Mouse (Mus musculus) adrenal gland, postnatal 10 days (tissue): Measurements from ENCODE around the gene Myh3. TPM values are rescaled to one million over a fixed set of nuclear protein-coding genes. Genes with fewer than 3 reads are reported as not detected.

Experiments used
- DNase-seq: peaks from one replicate; pipeline ENCODE4 v3.0.0; 2021; ENCODE audit warnings: mixed read lengths
- long read RNA-seq, 2 experiments: library from polyadenylated mRNA; stranded (forward); transcript quantifications; one replicate each; pipeline ENCODE4 v2.0.0; 2021
- total RNA-seq, 2 experiments: library from RNA; stranded (reverse); gene quantifications; 2 replicates each; pipeline ENCODE4 v1.2.3; 2021

Myh3 gene
- total RNA-seq: 1 to 10 TPM; 2.6 to 3.5 TPM
- long read RNA-seq, experiment 1, full-length matches to known transcripts: 2 of 5 reads
- long read RNA-seq, experiment 1, partial matches to known transcripts: 3 of 5 reads
- long read RNA-seq, experiment 1, other reads (novel, unspliced or antisense): 0 of 5 reads
- long read RNA-seq, experiment 2, partial matches to known transcripts: 0 of 1 reads
- long read RNA-seq, experiment 2, other reads (novel, unspliced or antisense): 1 of 1 reads

DNA sequence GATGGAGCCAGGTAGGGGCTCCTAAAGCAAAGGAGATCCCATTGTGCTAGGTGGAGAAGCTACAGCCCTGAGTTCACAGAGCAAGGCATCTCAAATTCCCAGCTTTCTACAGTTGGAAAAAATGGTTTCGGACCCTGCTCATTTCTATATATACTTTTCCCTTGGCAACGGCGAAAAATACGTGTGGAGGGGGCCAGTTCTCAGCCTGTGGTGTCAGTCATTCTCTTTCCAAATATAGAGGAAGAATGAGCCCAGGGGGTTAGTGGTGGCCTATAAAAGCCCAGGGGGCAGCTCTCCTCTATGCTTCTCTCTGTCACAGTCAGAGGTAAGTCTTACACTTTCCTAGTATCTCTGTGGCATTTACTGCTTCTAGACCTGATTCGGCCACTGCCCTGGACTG lies at the start of gene Myh3:
TSS of gene Myh3 (plus strand) at position 301 of the 400 bp plus-strand sequence.
- no peak for DNase-seq

DNA sequence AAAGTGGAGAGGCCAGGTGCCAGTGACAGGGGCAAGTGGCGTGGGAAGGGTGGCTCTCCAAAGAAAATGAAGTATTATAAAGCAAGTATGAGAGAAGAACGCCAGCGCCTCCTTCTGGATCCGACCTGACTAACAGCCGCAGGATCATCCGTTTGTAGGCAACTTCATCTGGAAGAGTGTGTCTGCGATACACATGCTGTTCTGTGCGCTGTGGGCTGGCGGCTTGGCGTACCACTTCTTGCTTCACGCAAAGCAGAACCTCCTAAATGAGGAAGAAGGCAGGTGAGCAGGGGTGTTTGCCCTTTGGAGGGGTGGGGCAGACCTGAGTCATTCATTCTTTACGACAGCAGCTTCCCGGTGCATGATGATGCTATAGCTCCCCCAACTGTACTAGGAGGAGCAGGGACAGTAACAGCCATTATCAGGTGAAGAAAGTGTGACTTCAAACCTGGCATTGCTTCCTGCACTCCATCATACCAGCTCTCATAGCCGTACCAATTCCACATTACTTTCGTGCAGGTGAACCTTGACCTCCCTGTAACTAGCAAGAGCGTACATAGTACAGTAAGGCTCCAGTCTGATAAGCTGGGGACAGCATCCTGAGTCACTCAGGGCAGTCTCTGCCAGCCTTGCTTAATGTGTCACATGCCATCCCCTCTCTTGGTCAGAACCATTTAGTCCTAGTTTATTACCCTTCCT lies 47.0 kb upstream of the Myh3 start:
- DNase-seq: no peak

DNA sequence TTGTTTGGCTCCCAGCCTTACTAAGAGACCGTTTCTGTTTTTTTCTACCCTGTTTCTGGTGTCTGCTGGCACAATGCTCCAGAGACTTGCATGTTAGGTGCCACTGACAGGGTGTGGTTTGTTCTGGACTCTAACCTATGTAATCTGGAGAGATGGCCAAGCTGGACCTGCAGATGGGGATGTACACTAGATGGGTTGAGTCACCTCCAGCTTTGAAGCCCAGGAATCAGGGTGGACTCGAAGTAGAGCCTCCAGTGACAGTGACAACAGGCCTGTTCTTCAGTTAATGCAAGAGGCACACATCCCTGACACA lies 46.5 kb upstream of the Myh3 start:
- no peak for DNase-seq

DNA sequence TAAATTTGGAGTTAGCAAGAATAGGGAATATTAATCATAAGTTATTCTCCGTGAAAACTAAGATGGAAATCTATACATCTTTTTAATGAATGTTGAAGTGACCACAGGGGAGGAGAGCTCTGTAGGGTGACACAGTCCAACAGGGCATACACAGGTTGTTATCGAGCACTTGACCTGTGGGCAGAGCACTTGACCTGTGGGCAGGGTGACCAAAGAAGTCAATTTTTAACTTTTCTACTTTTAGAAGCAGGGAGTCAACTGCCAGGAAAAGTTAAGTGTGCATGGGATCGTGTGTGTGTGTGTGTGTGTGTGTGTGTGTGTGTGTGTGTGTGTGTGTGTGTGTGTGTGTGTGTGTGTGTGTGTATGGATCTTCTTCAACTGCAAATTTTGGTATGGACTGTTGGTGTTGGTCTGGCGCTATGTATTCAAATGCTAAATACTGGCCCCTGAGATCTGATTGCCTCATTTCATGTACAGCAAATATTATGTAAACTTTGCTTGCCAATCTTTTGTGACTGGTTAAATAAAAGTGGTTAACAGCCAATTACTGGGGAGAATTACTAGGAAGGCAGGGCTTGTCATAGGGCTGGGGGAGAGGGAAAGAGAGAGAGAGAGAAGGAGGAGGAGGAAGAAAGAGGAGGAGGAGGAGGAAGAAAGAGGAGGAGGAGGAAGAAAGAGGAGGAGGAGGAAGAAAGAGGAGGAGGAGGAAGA lies 43.2 kb upstream of the Myh3 start:
- no peak for DNase-seq

DNA sequence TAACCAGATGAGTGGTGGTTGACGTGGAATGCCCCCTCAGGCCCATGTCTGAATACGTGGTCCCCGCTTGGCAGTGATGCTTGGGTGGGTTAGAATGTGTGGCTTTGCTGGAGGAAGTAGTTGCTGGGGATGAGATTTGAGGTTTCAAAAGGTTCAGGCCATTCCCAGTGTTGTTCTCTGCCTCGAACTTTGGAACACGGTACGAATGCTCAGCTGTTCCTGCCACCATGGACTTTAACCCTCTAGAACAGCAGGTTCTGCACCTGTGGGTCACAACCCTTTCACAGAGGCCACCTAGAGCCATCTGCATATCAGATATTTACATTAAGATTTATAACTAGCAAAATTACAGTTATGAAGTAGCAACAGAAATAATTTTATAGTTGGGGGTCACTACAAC lies 41.9 kb upstream of the Myh3 start:
- no peak for DNase-seq

DNA sequence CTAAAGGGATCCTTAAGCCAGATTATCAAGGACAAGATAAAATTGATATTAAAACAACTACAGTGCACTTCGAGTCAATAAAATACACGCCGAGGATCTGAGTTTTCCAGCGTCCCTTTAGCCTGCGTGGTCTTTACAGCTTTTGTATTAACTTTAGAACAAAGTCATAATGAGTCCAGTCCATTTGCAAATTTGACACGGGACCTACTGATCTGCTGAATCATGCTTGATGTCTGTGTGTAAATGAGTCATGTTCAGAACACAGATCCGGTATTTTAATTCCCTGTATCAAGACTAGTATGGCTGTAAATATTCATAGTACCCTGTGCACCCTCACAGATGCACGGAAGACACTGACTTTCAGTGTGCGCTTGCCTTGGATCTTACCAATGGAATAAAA lies 41.2 kb upstream of the Myh3 start:
- DNase-seq: no peak

DNA sequence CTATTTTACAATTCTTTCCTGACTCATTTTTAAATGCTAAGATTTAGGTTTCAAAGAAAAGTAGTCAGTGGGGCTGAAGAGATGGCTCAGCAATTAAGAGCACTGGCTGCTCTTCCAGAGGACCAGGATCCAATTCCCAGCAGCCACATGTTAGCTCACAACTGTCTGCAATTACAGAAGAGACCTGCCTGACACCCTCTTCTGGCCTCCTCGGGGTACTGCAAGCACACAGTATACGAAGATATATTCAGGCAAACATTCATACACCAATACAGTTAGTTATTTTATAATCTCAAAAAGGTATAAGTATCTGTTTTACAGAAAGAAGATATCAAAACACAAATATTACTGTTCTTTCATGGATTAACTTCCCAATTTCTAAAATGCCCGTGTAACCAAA lies 38.3 kb upstream of the Myh3 start:
- DNase-seq: no peak

DNA sequence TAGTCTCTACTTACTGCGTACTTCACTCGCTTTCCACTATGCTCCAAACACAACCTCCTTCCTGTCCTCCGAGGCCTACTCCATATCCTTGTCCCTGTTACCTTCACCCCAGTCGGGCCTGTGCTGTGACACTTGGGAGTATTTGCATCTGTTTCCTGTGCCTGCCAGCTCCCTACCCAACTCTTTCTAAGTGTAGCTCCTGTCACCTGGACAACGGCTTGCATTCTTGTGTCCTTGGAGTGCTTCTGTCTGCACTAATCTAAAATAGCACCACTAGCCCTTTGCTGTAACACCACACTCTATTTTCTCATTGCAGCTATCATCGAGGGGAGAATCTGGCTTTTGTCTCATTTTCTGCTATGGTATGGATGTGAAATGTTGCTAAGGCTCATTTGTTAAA lies 37.6 kb upstream of the Myh3 start:
- DNase-seq: no peak

DNA sequence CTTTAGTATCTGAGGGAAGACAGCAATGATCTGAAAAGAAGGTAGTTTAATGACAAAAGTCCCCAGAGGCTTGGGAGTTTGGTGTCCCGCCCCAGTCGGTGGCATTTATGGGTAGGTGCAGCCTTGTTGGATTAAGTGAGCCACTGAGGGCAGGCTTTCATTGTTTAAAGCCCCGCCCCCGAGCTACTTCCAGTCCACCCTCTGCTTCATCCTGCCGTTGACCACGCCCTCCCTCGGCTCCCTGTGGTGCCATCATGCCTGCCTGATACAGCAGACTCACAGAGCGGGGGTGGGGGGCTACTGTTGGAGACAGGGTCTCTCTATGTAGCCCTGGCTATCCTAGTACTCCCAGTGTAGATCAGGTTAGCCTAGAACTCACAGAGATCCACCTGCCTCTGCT lies 35.1 kb upstream of the Myh3 start:
- no peak for DNase-seq

DNA sequence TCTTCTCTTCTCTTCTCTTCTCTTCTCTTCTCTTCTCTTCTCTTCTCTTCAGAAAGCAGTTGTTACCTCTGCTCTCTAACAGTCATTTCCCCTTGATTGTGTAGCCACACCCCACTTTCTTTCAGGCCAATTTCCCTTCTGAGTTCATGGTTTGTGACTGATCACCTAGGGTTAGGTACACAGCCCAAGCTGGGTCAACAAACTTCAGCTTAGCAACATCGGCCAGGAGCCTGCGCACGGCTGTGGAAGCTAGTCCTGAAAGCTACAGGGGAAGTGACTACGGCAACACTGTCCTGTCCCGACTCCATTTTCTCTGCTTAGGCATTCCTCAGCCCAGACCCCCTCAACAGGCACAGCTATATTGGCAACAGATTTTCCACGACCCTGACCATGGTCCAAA lies 33.1 kb upstream of the Myh3 start:
- no peak for DNase-seq

DNA sequence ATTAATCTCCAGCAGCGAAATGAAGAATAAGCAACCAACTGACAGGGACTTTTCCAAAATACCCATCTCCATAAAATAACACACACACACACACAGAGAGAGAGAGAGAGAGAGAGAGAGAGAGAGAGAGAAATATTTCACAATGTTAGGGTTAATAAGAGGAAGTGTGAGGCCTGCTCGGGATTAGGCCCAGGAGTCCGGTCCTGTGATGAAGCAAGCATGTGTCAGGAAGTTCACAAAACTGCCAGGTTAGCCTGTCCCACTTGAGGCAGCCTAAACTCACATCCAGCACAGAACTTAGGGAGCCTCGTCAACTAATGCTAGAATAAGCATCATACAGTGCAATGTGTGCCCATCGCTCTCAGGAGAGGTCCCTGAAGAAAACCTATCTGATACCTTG lies 30.9 kb upstream of the Myh3 start:
- no peak for DNase-seq

DNA sequence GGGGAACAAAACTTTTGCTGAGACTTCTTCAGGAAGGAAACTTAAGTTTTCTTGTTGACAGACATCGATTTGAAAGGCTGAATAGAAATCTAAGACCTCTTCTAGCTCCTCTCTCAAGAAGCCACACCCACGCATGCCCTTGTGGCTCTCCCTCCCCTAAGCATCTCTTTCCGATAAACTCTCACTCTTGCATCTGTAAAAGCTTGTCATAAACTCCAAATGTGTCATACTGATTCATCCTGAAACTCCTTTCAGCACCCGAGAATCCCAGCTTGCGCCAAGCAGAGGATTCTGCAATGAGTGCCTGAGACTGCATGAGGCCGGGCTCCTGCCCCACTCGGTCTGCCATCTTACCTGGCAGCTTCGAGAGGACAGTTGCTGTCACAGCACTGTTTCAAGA lies 29.6 kb upstream of the Myh3 start:
- DNase-seq: no peak

DNA sequence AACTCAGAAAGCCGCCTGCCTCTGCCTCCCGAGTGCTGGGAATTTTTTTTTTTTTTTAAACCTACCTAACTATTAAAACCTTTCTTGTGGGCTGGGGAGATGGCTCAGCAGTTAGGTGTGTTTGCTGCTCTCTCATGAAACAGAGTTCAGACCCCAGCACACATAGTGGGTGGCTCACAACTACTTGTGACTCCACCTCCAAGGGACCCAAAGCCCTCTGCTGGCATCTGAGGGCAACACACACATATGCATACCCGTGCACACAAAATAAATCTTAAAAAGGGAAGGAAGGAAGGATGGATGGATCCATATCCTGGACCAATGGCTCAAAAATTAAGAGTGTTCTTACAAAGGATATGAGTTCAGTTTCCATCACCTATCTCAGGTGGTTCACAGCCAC lies 28.8 kb upstream of the Myh3 start:
- DNase-seq: no peak

DNA sequence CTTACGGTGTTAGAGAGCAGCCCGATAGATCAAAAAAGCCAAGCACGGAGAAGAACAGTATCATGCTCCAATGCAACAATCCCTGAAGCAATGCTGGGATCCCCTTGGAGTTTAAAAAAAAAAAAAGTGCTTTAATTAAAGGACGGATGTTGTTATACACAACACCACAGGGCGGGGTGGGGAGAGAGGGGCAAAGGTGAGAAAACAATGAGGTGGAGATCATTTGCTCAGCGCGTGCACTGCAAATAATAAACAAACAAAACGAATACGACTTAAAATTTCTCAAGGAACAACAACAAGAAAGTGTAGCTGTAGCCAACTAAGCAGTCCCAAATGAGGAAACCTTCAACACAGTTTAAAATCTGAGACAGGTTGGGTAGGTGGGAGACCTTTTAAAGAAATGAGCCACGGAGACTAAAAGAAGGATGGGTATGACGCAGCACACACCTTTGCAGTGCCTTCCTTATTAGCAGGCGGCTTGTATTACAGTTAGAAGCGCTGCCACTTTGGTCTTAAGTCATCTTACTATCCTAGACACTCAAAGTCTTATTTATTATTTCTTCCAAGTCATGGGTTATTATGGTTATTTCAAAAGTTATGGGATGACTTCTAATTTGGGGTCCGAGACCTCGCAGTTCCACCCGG lies 26.3 kb upstream of the Myh3 start:
- no peak for DNase-seq

DNA sequence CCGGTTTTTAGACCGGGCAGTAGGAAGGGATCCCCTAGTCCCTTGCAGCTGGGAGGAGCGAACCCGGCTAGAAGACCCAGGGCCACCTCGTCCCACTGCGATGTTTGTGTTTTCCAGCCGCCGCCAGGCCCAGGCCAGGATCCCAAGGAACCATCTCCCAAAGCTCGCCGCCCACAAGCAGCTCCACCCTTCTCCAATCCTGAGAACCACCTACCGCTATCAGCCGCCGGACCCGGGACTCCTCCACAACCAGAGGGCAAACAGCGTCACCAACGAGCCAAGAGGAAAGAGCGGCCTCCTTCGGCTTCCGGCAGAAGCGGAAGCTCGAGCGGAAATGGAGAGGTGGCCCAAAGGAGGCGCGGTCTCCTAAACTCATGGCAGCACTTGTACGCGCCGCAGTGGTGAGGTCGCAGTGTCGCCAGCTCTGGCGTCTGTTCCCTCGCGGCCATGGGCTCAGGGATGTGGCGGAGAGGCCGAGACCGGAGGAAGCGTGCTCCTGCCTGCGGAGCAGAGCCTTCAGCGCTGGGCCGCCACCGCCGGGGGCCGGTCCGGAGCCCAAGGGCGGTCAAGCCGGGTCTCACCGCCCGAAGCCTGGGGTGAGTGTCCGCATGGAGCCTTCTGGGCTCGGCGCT lies 25.7 kb upstream of the Myh3 start, which contains the start of the genes Adprm and Sco1:
TSS of gene Adprm (minus strand) at position 274 of the 632 bp plus-strand sequence.
TSS of gene Sco1 (plus strand) at position 350 of the 632 bp plus-strand sequence.
- DNase-seq: peak; percentile 93

DNA sequence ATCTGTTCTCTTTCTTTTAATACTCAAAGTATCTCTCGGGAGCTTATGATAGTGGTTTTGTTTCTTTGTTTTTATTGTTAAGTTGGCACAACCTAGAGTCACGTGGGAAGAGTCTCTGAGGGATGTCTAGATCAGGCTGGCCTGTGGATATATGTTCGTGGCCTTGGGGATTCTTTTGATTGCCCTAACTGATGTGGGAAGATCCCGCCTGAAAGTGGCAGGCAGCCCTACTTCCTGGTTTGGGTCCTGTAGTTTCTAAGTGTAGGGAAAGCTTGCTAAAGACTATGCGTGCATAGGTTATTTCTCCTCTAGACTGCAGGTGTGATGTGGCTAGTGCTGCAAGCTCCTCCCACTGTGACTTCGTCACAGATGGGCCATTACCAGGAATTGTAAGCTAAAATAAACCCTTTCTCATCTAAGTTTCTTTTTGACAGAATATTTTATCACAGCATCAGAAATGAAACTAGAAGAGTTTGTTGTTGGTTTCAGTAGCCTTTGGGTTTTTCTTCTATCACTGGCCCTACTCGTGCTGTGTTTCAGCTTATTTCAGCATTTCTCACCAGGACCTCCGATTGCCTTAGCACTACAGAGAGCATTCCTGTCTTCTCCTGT lies 23.2 kb upstream of the Myh3 start:
- no peak for DNase-seq

DNA sequence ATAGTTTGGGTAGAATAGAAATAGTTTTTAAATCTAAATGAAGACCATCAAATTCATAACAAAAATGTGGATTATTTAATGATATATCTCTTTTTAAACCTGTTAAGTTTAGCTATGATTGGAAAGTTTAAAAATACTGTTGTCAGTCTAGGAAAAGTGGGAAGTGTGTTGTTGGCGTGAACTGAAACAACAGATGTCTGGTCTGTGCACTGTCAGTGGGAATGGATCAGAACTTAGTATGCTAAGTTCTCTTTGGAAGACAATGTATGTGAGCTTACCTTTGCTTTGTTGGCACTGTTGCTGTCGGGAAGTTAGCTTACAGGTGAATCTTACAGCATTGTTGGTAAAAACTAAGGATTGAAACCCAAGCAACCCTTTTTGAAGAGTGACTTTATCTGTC lies 16.8 kb upstream of the Myh3 start:
- DNase-seq: no peak

DNA sequence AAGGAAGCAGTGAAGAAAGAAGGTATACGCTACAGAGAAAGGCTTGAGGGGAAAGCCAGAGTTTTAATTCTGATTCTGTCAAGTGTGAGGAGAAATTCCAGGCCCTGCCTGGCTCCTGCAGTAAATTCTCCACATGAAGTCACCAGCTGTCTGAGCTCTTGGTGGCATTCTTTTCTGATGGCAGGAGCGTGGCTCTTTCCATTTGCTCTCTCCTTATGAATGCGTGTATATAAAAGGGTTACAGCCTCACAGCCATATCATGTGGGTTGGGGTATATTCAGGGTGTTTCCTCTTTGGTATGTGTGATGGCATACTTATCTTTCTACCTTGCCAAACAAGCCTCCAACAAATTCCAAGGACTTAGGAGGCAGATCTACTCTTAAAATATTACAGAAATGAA lies 15.4 kb upstream of the Myh3 start:
- DNase-seq: no peak

DNA sequence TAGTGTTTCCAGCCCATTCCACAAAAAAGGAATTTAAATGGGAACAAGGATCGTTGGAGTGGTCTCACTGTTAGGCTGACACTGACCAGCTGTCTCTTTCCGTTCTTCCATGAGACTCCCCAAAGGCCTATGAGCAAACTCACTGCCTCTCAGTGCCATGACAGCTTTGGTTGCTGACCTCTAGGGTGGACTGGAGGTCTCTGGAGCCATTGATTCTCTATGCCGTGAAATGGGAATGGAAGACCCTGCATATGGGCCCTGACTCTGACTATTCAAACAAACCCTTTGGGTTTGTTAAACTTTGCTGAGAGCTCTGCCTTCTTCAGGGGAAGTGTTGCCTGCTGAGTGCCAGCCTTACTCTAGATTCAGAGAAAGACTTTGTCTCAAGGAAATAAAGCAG lies 10.4 kb upstream of the Myh3 start:
- no peak for DNase-seq

DNA sequence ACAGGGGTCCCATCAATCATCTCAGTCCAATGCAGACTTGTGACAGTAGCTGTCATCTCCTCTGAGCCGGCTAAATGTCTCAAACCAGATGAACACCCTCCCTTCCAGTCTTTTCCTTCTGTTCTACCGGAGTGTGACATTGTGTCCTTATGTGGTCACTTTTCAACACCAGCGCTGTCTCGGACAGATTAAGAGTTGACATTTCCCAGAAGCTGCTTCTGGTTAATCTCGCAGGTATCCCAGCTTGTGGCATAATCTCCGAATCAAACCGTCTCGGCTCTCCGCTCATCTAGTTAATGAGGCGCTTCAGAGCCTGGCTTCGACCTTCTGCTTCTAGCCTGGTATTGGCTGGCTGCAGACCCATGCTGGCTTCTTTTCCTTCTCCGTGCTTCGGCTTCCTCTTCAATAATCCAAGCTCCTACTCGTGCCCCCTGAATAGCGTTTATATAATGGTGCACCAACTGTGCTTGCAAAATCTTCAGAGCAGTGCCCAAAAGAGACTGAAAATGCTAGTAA lies 5.4 kb upstream of the Myh3 start:
- no peak for DNase-seq

DNA sequence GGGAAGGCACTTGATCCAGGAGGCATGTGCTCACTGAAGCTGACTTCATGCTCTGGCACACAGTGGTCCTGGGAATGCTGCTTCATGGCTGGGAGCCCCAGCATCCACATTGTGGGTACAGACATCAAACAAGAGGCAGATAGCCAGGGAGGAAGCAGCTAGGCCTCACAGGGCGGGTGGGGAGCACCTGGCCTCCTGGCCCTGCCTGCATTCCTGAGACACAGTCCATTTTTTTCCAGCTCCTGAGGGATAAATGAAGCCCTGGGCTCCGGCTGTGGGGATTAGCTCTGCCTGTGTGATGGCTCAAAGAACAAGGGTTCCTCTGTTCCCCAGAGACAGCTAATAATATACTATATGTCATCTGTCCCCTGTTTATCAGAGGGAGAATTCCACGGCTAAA lies 3.1 kb upstream of the Myh3 start:
- no peak for DNase-seq

DNA sequence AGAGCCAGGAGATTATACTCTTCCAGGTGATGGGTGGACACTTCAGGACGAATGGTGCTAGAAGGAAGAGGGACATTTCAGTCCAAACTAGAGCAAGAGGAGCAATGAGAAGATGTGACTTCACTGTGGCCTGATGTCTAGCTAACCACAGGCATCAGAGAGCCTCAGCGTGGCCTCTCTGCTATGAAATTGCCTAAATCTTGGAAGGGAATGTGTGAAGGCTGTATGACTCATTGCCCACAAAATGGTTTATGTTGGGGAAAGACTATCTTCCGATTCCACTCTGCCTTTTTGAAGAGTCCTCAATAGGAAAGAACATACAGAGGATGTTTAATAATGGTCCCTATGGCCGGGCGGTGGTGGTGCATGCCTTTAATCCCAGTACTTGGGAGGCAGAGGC lies 1.3 kb upstream of the Myh3 start:
- DNase-seq: no peak
